Mouse (Mus musculus): ENCODE measurements around the gene D130043K22Rik. TPM values are rescaled to one million over a fixed set of nuclear protein-coding genes. Genes with fewer than 3 reads are reported as not detected.

The D130043K22Rik gene
- polyA plus RNA-seq (2017; shearing (Covaris generic)) = 1.1 TPM

DNA sequence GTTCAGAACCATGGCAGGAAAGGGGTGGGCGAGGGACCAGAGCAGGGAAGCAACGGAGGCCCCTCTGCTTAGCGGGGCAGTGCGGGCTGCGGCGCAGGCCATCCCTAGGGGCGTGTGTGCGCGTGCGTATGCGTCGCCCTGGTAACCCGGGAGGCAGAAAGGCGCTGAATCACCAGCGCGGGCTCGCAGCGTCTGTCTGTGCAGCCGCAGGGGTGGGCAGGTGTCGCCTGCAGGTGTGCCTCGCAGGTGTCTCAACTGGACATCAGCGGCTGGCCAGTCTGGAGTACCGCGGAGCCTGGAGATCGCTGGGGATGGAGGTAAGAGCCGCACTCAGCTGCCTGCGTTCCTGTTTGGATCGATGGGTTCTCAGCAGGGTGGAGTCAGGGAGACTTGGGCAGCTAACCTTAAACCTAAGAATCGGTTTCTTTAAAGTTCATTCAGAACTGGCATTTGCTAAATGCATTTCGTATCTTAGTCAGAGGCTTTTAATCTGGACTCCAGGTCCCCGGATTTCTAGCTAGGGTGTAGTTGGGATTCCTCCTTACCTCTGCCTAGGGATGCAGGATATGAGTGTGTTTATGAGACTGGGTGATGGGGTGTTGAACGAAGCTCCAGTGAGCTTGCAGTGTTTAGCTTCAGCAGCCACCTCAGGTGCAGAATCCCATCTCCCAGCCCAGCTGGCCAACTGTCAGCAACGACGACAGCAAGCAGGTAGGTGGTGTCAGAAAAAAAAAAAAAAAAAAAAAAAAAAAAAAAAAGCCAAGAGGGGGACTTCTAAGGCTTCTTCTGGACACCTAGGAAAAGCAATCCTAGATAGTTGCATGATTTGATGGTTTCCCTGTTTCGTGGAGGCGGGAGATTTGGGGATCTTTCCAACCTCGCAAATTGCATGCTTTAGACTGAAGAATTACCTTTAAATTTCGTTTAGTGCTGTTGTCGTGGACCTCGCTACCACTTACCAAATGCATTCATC, at the start of gene D130043K22Rik:
Gene D130043K22Rik, plus strand, starts transcription at position 153 of the 973 bp plus-strand sequence.

DNA sequence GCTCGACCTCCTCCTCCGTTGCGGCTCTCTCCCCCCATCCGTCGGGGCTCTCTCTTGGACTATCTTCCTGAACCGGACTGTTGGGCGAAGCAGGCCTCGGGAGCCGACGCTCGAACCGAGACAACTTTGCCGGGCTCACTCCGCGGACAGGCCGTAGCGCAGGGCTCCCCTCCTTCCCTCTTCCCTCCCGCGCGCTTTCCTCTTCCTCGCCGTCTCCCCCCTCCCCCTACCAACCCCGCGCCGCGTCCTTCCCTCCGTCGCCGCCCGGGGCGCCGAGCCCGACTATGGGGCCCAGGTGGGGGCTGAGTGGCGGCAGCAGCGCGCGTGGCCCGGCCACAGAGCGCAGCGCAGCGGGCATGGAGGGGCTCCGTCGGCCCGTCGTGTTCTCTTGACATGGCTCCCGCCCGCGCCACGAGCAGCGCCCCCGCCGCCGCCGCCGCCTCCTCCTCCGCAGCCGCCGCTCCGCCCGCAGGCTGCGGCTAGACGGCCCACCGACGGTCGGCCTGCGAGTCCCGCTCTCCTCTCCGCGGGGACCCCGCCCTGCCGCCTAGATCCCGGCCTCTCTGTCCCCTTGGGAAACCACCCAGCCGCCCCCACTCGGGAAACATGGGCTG, 43.5 kb upstream of the D130043K22Rik start, which contains the start of gene BC005537:
Gene BC005537, plus strand, starts transcription at position 350 of the 614 bp plus-strand sequence.

DNA sequence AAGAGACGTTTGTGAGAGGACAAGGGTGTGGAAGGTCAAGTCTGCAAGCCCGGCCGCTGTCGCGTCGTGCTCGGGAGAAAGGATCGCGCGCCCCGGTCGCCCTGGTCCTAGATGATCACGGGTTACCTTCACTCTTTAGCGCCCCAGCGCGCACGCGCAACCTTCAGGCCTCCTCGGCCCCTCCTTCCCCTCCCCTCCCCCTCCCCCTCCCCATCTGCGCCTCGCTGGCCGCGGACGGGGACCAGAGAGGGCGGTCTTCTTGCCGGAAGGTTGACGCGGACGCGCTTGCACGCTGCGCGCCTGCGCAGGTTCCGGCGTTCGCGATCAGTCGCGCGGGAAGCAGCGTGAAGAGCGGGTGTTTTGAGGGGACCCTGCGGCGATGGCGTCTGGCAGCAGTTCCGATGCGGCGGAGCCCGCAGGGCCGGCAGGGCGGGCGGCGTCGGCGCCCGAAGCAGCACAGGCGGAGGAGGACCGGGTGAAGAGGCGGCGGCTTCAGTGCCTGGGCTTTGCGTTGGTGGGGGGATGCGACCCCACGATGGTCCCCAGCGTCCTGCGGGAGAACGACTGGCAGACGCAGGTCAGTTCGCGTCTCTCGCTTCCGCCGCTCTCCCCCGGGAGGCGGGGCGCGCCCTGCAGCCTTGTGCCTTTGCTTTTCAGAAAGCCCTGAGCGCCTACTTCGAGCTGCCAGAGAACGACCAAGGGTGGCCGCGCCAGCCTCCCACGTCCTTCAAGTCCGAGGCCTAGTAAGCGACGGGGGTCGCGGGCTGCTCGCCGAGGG, 13.4 kb upstream of the D130043K22Rik start, which contains the start of the genes Acot13 and Tdp2:
Gene Acot13, minus strand, starts transcription at position 188 of the 778 bp plus-strand sequence.
Gene Tdp2, plus strand, starts transcription at position 327 of the 778 bp plus-strand sequence.

GRCm38 (mm10) chr13:24937108-24937838, 92.3 kb downstream of the D130043K22Rik start, which contains the start of gene Aldh5a1:
Gene Aldh5a1 (minus strand): TSS chr13:24937661.

DNA sequence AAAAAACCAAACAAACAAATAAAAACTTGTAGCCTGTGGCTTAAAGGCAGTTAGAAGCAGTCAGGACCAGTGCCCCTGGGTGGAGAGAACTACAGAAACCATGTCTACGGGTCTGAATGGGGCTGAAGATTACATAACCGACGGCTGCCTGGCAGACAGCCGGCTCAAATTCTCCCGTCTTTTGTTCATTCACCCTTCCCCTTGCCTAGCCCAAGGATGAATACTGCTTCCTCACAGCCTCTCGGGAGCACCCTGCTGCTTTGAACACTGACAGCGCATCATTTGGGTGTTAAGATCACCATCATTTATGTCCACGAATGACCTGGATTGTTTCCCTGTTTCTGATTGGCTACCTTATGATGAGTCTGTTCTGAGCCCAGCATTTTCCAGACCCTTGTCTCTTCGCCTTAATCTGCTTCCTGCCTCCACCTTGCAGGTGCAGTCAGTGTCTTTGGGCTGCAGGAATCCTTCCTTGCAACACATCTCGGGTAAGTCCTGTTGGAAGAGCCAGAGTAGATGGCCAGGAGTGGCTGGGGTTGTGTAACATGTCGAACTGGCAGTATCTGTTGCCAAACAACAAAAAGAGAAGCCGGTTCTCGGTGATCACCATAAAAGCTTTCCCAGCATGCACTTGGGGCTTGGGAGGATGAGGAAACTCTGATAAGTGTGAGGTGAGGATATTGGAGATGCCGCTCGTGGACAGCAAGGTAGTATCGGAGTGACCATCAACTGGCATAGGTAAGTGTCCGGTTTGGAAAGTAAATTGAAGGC, 97.8 kb downstream of the D130043K22Rik start, which contains the start of gene Gpld1:
Gene Gpld1, plus strand, starts transcription at position 641 of the 771 bp plus-strand sequence.

Other genes starting within 250 kb of the D130043K22Rik start
- gene Armh2, start 103.9 kb upstream of the D130043K22Rik start, polyA plus RNA-seq (2017; shearing (Covaris generic)) = not detected
- 30.6 TPM for gene Gmnn, start 83.2 kb upstream of the D130043K22Rik start, polyA plus RNA-seq (2017; shearing (Covaris generic))
- 14.0 TPM for gene BC005537, start 43.5 kb upstream of the D130043K22Rik start, polyA plus RNA-seq (2017; shearing (Covaris generic))
- gene Acot13, start 13.6 kb upstream of the D130043K22Rik start, polyA plus RNA-seq (2017; shearing (Covaris generic)) = 85.2 TPM
- gene Tdp2, start 13.5 kb upstream of the D130043K22Rik start, polyA plus RNA-seq (2017; shearing (Covaris generic)) = 49.1 TPM
- 0.17 TPM for gene Aldh5a1, start 92.5 kb downstream of the D130043K22Rik start, polyA plus RNA-seq (2017; shearing (Covaris generic))
- 5.9 TPM for gene Gpld1, start 98.0 kb downstream of the D130043K22Rik start, polyA plus RNA-seq (2017; shearing (Covaris generic))
- 3.9 TPM for gene Mrs2, start 175.2 kb downstream of the D130043K22Rik start, polyA plus RNA-seq (2017; shearing (Covaris generic))
- gene Dcdc2a, start 210.9 kb downstream of the D130043K22Rik start, polyA plus RNA-seq (2017; shearing (Covaris generic)) = not detected